Mouse (Mus musculus) heart, embryonic 16.5 days (tissue): ENCODE results near the gene Zfp672. TPM values are rescaled to one million over a fixed set of nuclear protein-coding genes. Genes with fewer than 3 reads are reported as not detected.

ENCODE experiments used
- ATAC-seq: fragments of 200-750 bp; cut with Nextera tagmentation; replicated peaks from 2 replicates; pipeline ENCODE4 v1.8.0; 2017; ENCODE audit warnings: moderate number of reproducible peaks; ENCODE audit not compliant: insufficient read depth, low FRiP score; ENCODE audit errors: extremely low read depth
- H3K27ac ChIP-seq: fragments of 300-500 bp; sonication (generic); 2 replicates; pipeline ENCODE4 v1.5.1; 2014; ENCODE audit warnings: mild to moderate bottlenecking, low read length, control low read depth, moderate library complexity
- H3K27me3 ChIP-seq: fragments of 300-500 bp; sonication (generic); 2 replicates; pipeline ENCODE4 v1.6.1; 2014; ENCODE audit warnings: low read length, mixed read lengths; ENCODE audit not compliant: control insufficient read depth, insufficient read depth
- H3K36me3 ChIP-seq: fragments of 300-500 bp; sonication (generic); 2 replicates; pipeline ENCODE4 v1.6.1; 2014; ENCODE audit not compliant: control insufficient read depth, insufficient read depth
- H3K4me1 ChIP-seq: fragments of 300-500 bp; sonication (generic); 2 replicates; pipeline ENCODE4 v1.6.1; 2014; ENCODE audit warnings: low read length, mixed read lengths; ENCODE audit not compliant: control insufficient read depth, insufficient read depth
- H3K4me2 ChIP-seq: fragments of 300-500 bp; sonication (generic); 2 replicates; pipeline ENCODE4 v1.6.1; 2014; ENCODE audit warnings: low read depth, mild to moderate bottlenecking, control low read depth, low read length
- H3K4me3 ChIP-seq: fragments of 300-500 bp; sonication (generic); 2 replicates; pipeline ENCODE4 v1.5.1; 2014; ENCODE audit warnings: mild to moderate bottlenecking, control low read depth, low read length
- H3K9ac ChIP-seq: fragments of 300-500 bp; sonication (generic); 2 replicates; pipeline ENCODE4 v1.6.1; 2014; ENCODE audit warnings: low read length, control low read depth
- H3K9me3 ChIP-seq: fragments of 300-500 bp; sonication (generic); replicated peaks from 2 replicates; pipeline ENCODE4 v1.6.1; 2016; ENCODE audit warnings: low read length; ENCODE audit not compliant: control insufficient read depth
- WGBS: fragments of 180-500 bp; shearing (Covaris S2); extraction: QIAGEN DNeasy Blood & Tissue Kit; methylation state at CpG from one replicate; pipeline ENCODE4 v1.1.7; 2014; 5-methylcytosine and 5-hydroxymethylcytosine counted together
- polyA plus RNA-seq: library from polyadenylated mRNA; unstranded; fragments of >200 nt; fragmentation: Nextera tagmentation; extraction: Ambion mirVana; gene quantifications from 2 replicates; pipeline ENCODE4 v1.2.1, GENCODE M21; 2015

Gene Zfp672
- polyA plus RNA-seq, 1 experiment from 2014 or later, result 38.8 TPM

GRCm38 (mm10) chr11:58357042-58357441 is 26.9 kb upstream of the Zfp672 start:
- H3K36me3 ChIP-seq, result no peaks in the 10 kb centered on the region
- no peaks in the 10 kb centered on the region; the same call in 1 of the 2 replicates for H3K4me1 ChIP-seq
- no peak overlapping the region for H3K27ac ChIP-seq
- 90% methylated on average over 3 of the region's 3 CpGs for WGBS
- H3K9ac ChIP-seq, result no peak overlapping the region
- H3K27me3 ChIP-seq, result no peaks in the 10 kb centered on the region
- no peaks in the 10 kb centered on the region for H3K9me3 ChIP-seq
- ATAC-seq, result no peak
- H3K4me2 ChIP-seq, result no peak overlapping the region
- H3K4me3 ChIP-seq, result no peak overlapping the region

GRCm38 (mm10) chr11:58354927-58355326 is 24.8 kb upstream of the Zfp672 start:
- Histone ChIP-seq H3K9me3 (no peaks in the 10 kb centered on the region), H3K4me2 (no peak overlapping the region), H3K4me1 (no peaks in the 10 kb centered on the region; the same call in 1 of the 2 replicates), H3K27ac (no peak overlapping the region), H3K36me3 (no peaks in the 10 kb centered on the region), H3K27me3 (no peaks in the 10 kb centered on the region), H3K9ac (no peak overlapping the region), H3K4me3 (no peak overlapping the region)
- 81% methylated on average over 3 of the region's 3 CpGs for WGBS
- no peak for ATAC-seq

- Histone ChIP-seq H3K27me3 (no peaks in the 10 kb centered on the region), H3K4me1 (no peaks in the 10 kb centered on the region; the same call in 1 of the 2 replicates), H3K9ac (no peak overlapping the region), H3K4me3 (no peak overlapping the region), H3K36me3 (no peaks in the 10 kb centered on the region), H3K27ac (no peak overlapping the region), H3K4me2 (no peak overlapping the region), H3K9me3 (no peaks in the 10 kb centered on the region)
- ATAC-seq, result no peak
- WGBS, result 47% methylated on average over 10 of the region's 10 CpGs
Observed at GRCm38 (mm10) chr11:58354476-58354875, 24.3 kb upstream of the Zfp672 start.

GRCm38 (mm10) chr11:58353709-58354108 is 23.6 kb upstream of the Zfp672 start:
- WGBS, result 60% methylated on average over 3 of the region's 3 CpGs

GRCm38 (mm10) chr11:58352681-58353548 is 22.8 kb upstream of the Zfp672 start:
- ATAC-seq, result no peak
- no peak overlapping the region for H3K9ac ChIP-seq
- H3K4me2 ChIP-seq, result no peak overlapping the region
- no peaks in the 10 kb centered on the region for H3K27me3 ChIP-seq
- no peak overlapping the region for H3K27ac ChIP-seq
- H3K4me1 ChIP-seq, result no peaks in the 10 kb centered on the region; the same call in 1 of the 2 replicates
- WGBS, result 20% methylated on average over 7 of the region's 7 CpGs
- H3K36me3 ChIP-seq, result no peaks in the 10 kb centered on the region
- H3K4me3 ChIP-seq, result no peak overlapping the region
- no peaks in the 10 kb centered on the region for H3K9me3 ChIP-seq

More at GRCm38 (mm10) chr11:58353709-58354108, 23.6 kb upstream of the Zfp672 start:
- Histone ChIP-seq H3K9ac (no peak overlapping the region), H3K4me3 (no peak overlapping the region), H3K4me2 (no peak overlapping the region), H3K36me3 (no peaks in the 10 kb centered on the region), H3K9me3 (no peaks in the 10 kb centered on the region), H3K27ac (no peak overlapping the region), H3K27me3 (no peaks in the 10 kb centered on the region), H3K4me1 (no peaks in the 10 kb centered on the region; the same call in 1 of the 2 replicates)
- no peak for ATAC-seq

- no peak overlapping the region for H3K27ac ChIP-seq
- peaks cover 7% of the 10 kb centered on the region for H3K36me3 ChIP-seq
- H3K4me2 ChIP-seq, result no peak overlapping the region
- H3K9ac ChIP-seq, result no peak overlapping the region
- no peaks in the 10 kb centered on the region for H3K27me3 ChIP-seq
- H3K9me3 ChIP-seq, result no peaks in the 10 kb centered on the region
- no peak for ATAC-seq
- H3K4me1 ChIP-seq, result peaks cover 2% of the 10 kb centered on the region; the same call in 1 of the 2 replicates
- no peak overlapping the region for H3K4me3 ChIP-seq
- WGBS, result 82% methylated on average over 5 of the region's 5 CpGs
Observed at GRCm38 (mm10) chr11:58351179-58351578, 21.0 kb upstream of the Zfp672 start.

GRCm38 (mm10) chr11:58350628-58351027 is 20.5 kb upstream of the Zfp672 start:
- Histone ChIP-seq H3K36me3 (peaks cover 12% of the 10 kb centered on the region), H3K27ac (no peak overlapping the region), H3K9ac (no peak overlapping the region), H3K9me3 (no peaks in the 10 kb centered on the region), H3K4me3 (no peak overlapping the region), H3K4me1 (peaks cover 2% of the 10 kb centered on the region; the same call in 1 of the 2 replicates), H3K27me3 (no peaks in the 10 kb centered on the region), H3K4me2 (no peak overlapping the region)
- no peak for ATAC-seq
- WGBS, result 73% methylated on average over 4 of the region's 4 CpGs

GRCm38 (mm10) chr11:58346745-58347144 is 16.6 kb upstream of the Zfp672 start:
- no peak overlapping the region for H3K4me3 ChIP-seq
- WGBS, result 57% methylated on average over 4 of the region's 4 CpGs
- ATAC-seq, result peak; percentile 32; the same call in 1 of the 2 replicates
- H3K36me3 ChIP-seq, result peaks cover 18% of the 10 kb centered on the region
- H3K27ac ChIP-seq, result no peak overlapping the region
- no peak overlapping the region for H3K9ac ChIP-seq
- no peak overlapping the region for H3K4me2 ChIP-seq
- no peaks in the 10 kb centered on the region for H3K9me3 ChIP-seq
- H3K4me1 ChIP-seq, result 0 out of 2 replicates have a peak, but pooled peaks cover 2% of the 10 kb centered on the region
- no peaks in the 10 kb centered on the region for H3K27me3 ChIP-seq

GRCm38 (mm10) chr11:58334746-58335145 is 4.6 kb upstream of the Zfp672 start:
- Histone ChIP-seq H3K4me1 (peaks cover 30% of the 10 kb centered on the region), H3K36me3 (peaks cover 24% of the 10 kb centered on the region), H3K4me2 (no peak overlapping the region), H3K9me3 (no peaks in the 10 kb centered on the region), H3K4me3 (no peak overlapping the region), H3K27ac (peak overlapping the region; percentile 48; the same call in 1 of the 2 replicates), H3K27me3 (no peaks in the 10 kb centered on the region), H3K9ac (no peak overlapping the region)
- ATAC-seq, result no peak; the same call in 1 of the 2 replicates
- WGBS, result 26% methylated on average over 3 of the region's 3 CpGs
